Mouse (Mus musculus): Measurements from ENCODE around the gene Cdk9.
A peak's percentile ranks its signal among the peaks of the same experiment; 100 is the strongest.

Cdk9 gene

GRCm38 (mm10) chr2:32732695-32733094 lies 19.8 kb upstream of the Cdk9 start:
- no peak for DNase-seq (ENCODE audit: low spot score)

- DNase-seq (ENCODE audit: low spot score): no peak
These were observed 19.0 kb upstream of the Cdk9 start for GRCm38 (mm10) chr2:32731911-32732310.

- DNase-seq (ENCODE audit: low spot score): no peak
These were observed 18.0 kb upstream of the Cdk9 start for GRCm38 (mm10) chr2:32730854-32731253.

- DNase-seq (ENCODE audit: low spot score): no peak
These were observed 16.7 kb upstream of the Cdk9 start for GRCm38 (mm10) chr2:32729547-32729946.

GRCm38 (mm10) chr2:32728463-32728862 lies 15.6 kb upstream of the Cdk9 start:
- no peak for DNase-seq (ENCODE audit: low spot score)

- DNase-seq (ENCODE audit: low spot score): peak; percentile 51
These were observed 14.6 kb upstream of the Cdk9 start for GRCm38 (mm10) chr2:32727435-32727834.

- no peak for DNase-seq (ENCODE audit: low spot score)
These were observed 12.2 kb upstream of the Cdk9 start for GRCm38 (mm10) chr2:32724832-32725790.

- no peak for DNase-seq (ENCODE audit: low spot score)
These were observed 11.3 kb upstream of the Cdk9 start for GRCm38 (mm10) chr2:32724149-32724548.

- DNase-seq (ENCODE audit: low spot score): no peak
These were observed 9.7 kb upstream of the Cdk9 start for GRCm38 (mm10) chr2:32722581-32722980.

GRCm38 (mm10) chr2:32722046-32722445 lies 9.2 kb upstream of the Cdk9 start:
- DNase-seq (ENCODE audit: low spot score): no peak

GRCm38 (mm10) chr2:32720681-32721229 lies 7.9 kb upstream of the Cdk9 start, which contains the start of gene Sh2d3c:
Gene Sh2d3c (plus strand): TSS chr2:32721055.
- DNase-seq (ENCODE audit: low spot score): no peak

GRCm38 (mm10) chr2:32720053-32720452 lies 7.2 kb upstream of the Cdk9 start:
- no peak for DNase-seq (ENCODE audit: low spot score)

- no peak for DNase-seq (ENCODE audit: low spot score)
These were observed 5.9 kb upstream of the Cdk9 start for GRCm38 (mm10) chr2:32718761-32719160.

- no peak for DNase-seq (ENCODE audit: low spot score)
These were observed 2.1 kb upstream of the Cdk9 start for GRCm38 (mm10) chr2:32714987-32715425.

- no peak for DNase-seq (ENCODE audit: low spot score)
These were observed 1.5 kb upstream of the Cdk9 start for GRCm38 (mm10) chr2:32714117-32714986.

GRCm38 (mm10) chr2:32712586-32712933 lies 316 bp downstream of the Cdk9 start:
- DNase-seq (ENCODE audit: low spot score): peak; percentile 83

GRCm38 (mm10) chr2:32712108-32712551 lies 746 bp downstream of the Cdk9 start:
- no peak for DNase-seq (ENCODE audit: low spot score)

GRCm38 (mm10) chr2:32711301-32712056 lies 1.4 kb downstream of the Cdk9 start:
- DNase-seq (ENCODE audit: low spot score): no peak

- no peak for DNase-seq (ENCODE audit: low spot score)
These were observed 2.5 kb downstream of the Cdk9 start for GRCm38 (mm10) chr2:32710425-32710824.

GRCm38 (mm10) chr2:32709521-32710137 lies 3.2 kb downstream of the Cdk9 start:
- no peak for DNase-seq (ENCODE audit: low spot score)

GRCm38 (mm10) chr2:32708643-32709042 lies 4.2 kb downstream of the Cdk9 start:
- no peak for DNase-seq (ENCODE audit: low spot score)

All from layer of hippocampus, adult 9-10 months (tissue).